Mouse (Mus musculus): ENCODE results near the gene Lbx1. TPM values are rescaled to one million over a fixed set of nuclear protein-coding genes. Genes with fewer than 3 reads are reported as not detected.
A peak's percentile ranks its signal among the peaks of the same experiment; 100 is the strongest.

The Lbx1 gene
- total and polyA plus RNA-seq, 2 experiments from 2014 or later = not detected

DNA sequence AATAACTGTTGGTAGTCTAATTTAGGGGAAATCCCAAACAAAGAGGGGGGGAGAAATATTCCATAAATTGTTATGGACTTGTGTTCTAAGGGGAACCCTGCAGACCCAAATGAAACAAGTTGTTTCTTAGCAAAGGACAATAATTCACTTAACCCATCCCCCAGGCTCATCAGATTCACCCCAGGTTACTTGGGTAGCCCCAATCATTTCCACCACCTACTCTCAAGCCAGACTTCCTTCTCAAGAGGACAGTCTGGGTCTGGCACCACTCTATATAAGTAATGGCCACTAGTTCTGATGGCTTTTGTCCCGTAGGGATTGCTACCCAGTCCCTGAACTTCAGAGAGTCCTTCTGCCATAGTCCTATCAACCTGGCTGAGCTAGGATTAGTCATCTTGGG lies 3.6 kb upstream of the Lbx1 start:
- ATAC-seq (no peak), DNase-seq (no peak)
- Histone ChIP-seq H3K9me3 (ENCODE audit: low read length) (no peaks in the 10 kb centered on the region), H3K4me1 (ENCODE audit: insufficient read depth) (no peaks in the 10 kb centered on the region), H3K9ac (no peak overlapping the region), H3K4me3 (ENCODE audit: low read depth, low read length) (no peak overlapping the region), H3K4me2 (ENCODE audit: low read depth) (no peak overlapping the region), H3K27me3 (ENCODE audit: insufficient read depth, low read length) (peaks cover 89% of the 10 kb centered on the region), H3K27ac (ENCODE audit: low read depth, low read length) (no peak overlapping the region), H3K36me3 (ENCODE audit: insufficient read depth) (no peaks in the 10 kb centered on the region)
- TF ChIP-seq CTCF (IDR thresholded peaks at IDR 0.05; ENCODE audit: low read depth) = no peak
- WGBS = 7% methylated on average over 1 of the region's 1 CpGs

DNA sequence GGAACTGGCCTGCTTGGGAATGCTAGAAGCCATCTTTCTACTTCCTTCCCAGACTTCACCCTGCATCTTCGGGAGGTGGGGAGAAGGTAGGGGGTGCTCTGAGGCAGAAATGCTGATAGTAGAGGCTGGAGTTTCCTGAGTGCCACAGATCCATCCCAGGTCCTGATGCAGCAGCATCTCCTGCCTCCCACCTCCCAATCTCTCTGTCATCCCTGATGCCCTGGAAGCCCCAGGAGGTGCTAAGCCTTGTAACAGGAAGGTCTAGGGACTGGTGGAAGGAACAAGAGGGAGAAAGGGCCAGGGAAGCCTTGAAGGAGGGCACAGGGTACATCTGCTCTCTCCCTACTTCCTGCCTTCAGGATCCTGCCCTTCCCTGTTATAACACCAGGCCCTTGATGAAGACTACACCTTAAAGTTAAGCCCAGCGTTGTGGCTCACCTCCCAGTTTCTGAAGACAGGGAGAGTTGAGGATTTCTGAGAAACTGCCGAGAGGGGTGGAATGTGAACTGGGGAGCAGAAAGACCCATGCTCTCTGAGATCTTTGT lies 2.1 kb upstream of the Lbx1 start:
- H3K27ac ChIP-seq (ENCODE audit: low read depth, low read length) = no peak overlapping the region
- no peak for ATAC-seq
- H3K4me2 ChIP-seq (ENCODE audit: low read depth) = no peak overlapping the region
- peaks cover 82% of the 10 kb centered on the region for H3K27me3 ChIP-seq (ENCODE audit: insufficient read depth, low read length)
- no peaks in the 10 kb centered on the region for H3K4me1 ChIP-seq (ENCODE audit: insufficient read depth)
- no peak overlapping the region for H3K9ac ChIP-seq
- no peaks in the 10 kb centered on the region for H3K36me3 ChIP-seq (ENCODE audit: insufficient read depth)
- no peaks in the 10 kb centered on the region for H3K9me3 ChIP-seq (ENCODE audit: low read length)
- WGBS = 8% methylated on average over 3 of the region's 3 CpGs
- H3K4me3 ChIP-seq (ENCODE audit: low read depth, low read length) = no peak overlapping the region
- no peak for DNase-seq
- no peak for TF ChIP-seq CTCF (IDR thresholded peaks at IDR 0.05; ENCODE audit: low read depth)

DNA sequence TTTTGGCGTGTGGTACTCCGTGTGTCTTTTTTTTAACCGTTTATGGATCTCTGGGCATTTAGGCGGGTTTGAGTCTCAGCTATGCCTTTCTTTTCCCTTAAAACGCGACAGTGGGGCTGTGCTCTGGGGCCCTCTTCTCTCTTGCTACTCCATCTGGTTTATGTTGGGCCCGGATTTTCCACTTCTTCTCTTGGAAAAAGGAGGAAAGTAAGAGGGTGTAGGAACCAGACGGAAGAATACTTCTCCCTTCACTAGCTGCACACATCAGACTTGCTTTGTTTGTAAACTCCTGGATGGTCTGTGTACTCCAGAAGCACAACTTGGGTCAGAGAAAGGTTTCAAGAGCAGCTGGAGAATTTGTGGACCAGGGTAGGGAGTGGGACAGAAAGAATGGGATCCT lies 1.5 kb upstream of the Lbx1 start:
- Histone ChIP-seq H3K4me3 (ENCODE audit: low read depth, low read length) (no peak overlapping the region), H3K27me3 (ENCODE audit: insufficient read depth, low read length) (peaks cover 83% of the 10 kb centered on the region), H3K9me3 (ENCODE audit: low read length) (no peaks in the 10 kb centered on the region), H3K27ac (ENCODE audit: low read depth, low read length) (no peak overlapping the region), H3K4me1 (ENCODE audit: insufficient read depth) (no peaks in the 10 kb centered on the region), H3K9ac (no peak overlapping the region), H3K4me2 (ENCODE audit: low read depth) (no peak overlapping the region), H3K36me3 (ENCODE audit: insufficient read depth) (no peaks in the 10 kb centered on the region)
- ATAC-seq (no peak), DNase-seq (no peak)
- no peak for TF ChIP-seq CTCF (IDR thresholded peaks at IDR 0.05; ENCODE audit: low read depth)
- WGBS = 3% methylated on average over 8 of the region's 8 CpGs

DNA sequence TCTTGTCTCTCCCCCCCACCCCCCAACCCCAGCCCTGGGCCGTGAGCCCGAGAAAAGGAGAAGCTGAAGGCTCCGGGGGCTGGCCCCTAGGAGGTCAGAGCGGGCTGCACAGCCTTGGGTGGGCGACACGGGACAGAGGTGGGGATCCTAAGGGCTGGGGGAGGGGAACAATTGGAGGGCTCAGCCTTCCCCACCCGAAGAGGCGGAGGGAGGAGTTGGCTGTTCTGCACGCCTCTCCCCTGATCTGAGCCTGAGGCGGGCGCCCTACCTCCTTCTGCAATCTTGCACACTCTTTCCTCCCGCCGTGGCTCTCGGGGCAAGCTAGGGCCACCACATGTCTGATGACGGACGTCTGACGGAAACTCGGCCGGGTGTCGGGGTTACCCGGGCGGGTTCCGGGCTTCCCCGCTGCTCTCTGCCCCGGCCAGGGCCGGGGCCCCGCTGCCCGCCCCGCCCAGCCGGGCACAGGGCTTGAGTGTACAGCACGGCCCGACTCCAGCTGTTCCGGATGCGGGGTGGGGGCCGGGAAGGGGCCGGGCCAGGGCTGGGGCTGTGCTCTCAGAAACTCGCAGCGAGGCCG lies 841 bp upstream of the Lbx1 start:
- Histone ChIP-seq H3K36me3 (ENCODE audit: insufficient read depth) (no peaks in the 10 kb centered on the region), H3K9ac (no peak overlapping the region)

DNA sequence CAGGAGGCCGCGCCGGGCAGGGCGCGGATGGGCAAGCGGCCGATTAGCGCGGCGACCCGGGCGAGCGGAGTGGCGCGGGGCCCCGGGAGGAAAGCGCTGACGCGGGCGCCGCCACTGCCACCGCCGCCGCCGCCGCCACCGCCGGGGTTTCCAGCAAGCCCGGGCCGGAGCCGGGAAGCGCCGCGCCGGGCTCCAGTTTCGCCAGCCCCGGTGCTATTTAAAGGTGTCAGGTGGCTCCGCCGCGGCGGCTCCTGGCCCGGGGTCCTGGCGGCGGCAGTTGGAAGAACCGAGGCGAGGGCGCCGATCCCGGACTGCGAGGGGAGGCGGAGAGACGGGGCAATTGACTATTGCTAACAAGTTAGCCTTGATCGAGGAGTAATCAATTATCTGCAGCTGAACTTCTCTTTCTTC lies 276 bp downstream of the Lbx1 start:
- no peaks in the 10 kb centered on the region for H3K4me1 ChIP-seq (ENCODE audit: insufficient read depth)
- WGBS = 5% methylated on average over 27 of the region's 53 CpGs
- no peak for TF ChIP-seq CTCF (IDR thresholded peaks at IDR 0.05; ENCODE audit: low read depth)
- H3K9me3 ChIP-seq (ENCODE audit: low read length) = no peaks in the 10 kb centered on the region
- no peak for ATAC-seq
- no peak overlapping the region for H3K9ac ChIP-seq
- no peak overlapping the region for H3K27ac ChIP-seq (ENCODE audit: low read depth, low read length)
- H3K36me3 ChIP-seq (ENCODE audit: insufficient read depth) = no peaks in the 10 kb centered on the region
- peaks cover 76% of the 10 kb centered on the region for H3K27me3 ChIP-seq (ENCODE audit: insufficient read depth, low read length)
- no peak for DNase-seq
- H3K4me2 ChIP-seq (ENCODE audit: low read depth) = peak overlapping the region; percentile 10; the same call in 1 of the 2 replicates
- no peak overlapping the region for H3K4me3 ChIP-seq (ENCODE audit: low read depth, low read length)

More for the DNA sequence above, 841 bp upstream of the Lbx1 start:
- H3K4me2 ChIP-seq (ENCODE audit: low read depth) = no peak overlapping the region
- peaks cover 83% of the 10 kb centered on the region for H3K27me3 ChIP-seq (ENCODE audit: insufficient read depth, low read length)
- no peaks in the 10 kb centered on the region for H3K4me1 ChIP-seq (ENCODE audit: insufficient read depth)
- ATAC-seq (peak; percentile 25; the same call in 1 of the 2 replicates), DNase-seq (no peak)
- H3K4me3 ChIP-seq (ENCODE audit: low read depth, low read length) = no peak overlapping the region
- H3K27ac ChIP-seq (ENCODE audit: low read depth, low read length) = no peak overlapping the region
- WGBS = under 1% methylated on average over 37 of the region's 39 CpGs
- H3K9me3 ChIP-seq (ENCODE audit: low read length) = no peaks in the 10 kb centered on the region
- no peak for TF ChIP-seq CTCF (IDR thresholded peaks at IDR 0.05; ENCODE audit: low read depth)

DNA sequence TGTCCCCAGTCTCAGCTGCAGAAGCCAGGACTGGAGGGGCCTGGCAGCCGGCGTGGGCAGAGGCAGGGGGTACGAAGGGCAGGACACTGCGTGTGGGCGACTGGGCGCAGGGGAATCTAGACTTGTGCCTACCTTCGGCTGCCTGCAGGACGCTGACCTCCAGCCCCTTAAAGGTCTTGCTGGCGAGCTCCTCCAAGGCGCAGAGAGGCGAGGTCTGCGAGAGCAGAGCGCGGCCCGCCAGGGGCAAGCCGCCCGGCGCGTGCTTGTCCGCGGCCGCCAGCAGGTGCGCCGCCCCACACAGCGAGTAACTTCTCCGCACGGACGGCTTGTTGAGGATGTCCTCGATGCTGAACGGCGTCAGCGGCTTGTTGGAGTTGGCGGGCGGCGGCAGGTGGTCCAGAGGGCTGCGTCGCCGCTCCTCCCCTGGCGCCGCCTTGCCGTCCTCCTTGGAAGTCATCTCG lies 811 bp downstream of the Lbx1 start:
- under 1% methylated on average over 42 of the region's 42 CpGs for WGBS
- Histone ChIP-seq H3K4me1 (ENCODE audit: insufficient read depth) (no peaks in the 10 kb centered on the region), H3K36me3 (ENCODE audit: insufficient read depth) (no peaks in the 10 kb centered on the region), H3K9me3 (ENCODE audit: low read length) (no peaks in the 10 kb centered on the region), H3K27ac (ENCODE audit: low read depth, low read length) (no peak overlapping the region), H3K4me3 (ENCODE audit: low read depth, low read length) (no peak overlapping the region), H3K4me2 (ENCODE audit: low read depth) (peak overlapping the region; percentile 10; the same call in 1 of the 2 replicates), H3K9ac (no peak overlapping the region), H3K27me3 (ENCODE audit: insufficient read depth, low read length) (peaks cover 75% of the 10 kb centered on the region)
- no peak for ATAC-seq
- no peak for DNase-seq
- no peak for TF ChIP-seq CTCF (IDR thresholded peaks at IDR 0.05; ENCODE audit: low read depth)

DNA sequence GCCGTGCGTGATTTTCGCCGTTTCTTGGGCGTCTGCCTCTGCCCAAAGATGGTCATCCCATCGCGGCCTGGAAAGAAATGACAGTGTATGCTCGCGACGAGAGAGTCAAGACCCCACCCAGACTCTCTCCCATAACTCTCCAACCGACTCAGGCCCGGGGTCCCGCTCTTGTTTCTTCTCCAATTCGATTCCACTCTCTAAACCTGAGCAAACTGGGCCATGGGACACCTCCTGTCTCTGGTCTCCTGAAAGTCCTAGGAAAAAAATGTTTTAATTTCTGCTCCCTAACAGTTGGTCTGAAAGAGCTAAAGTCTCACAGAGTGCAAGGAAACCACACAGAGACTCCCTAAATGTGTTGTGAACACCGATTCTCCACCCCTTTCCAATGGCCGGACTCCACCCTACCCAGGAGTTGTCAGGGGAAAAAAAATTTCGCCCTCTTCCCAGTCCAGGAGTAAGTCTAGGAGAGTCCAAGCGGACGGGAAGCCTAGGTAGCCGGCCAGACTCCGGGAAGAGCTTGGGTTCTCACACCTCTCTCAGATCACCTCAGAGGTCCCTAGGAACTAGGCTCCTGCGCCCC lies 1.3 kb downstream of the Lbx1 start:
- 1% methylated on average over 22 of the region's 22 CpGs for WGBS
- Histone ChIP-seq H3K27me3 (ENCODE audit: insufficient read depth, low read length) (peaks cover 76% of the 10 kb centered on the region), H3K27ac (ENCODE audit: low read depth, low read length) (no peak overlapping the region), H3K36me3 (ENCODE audit: insufficient read depth) (no peaks in the 10 kb centered on the region), H3K4me2 (ENCODE audit: low read depth) (no peak overlapping the region), H3K4me3 (ENCODE audit: low read depth, low read length) (no peak overlapping the region), H3K9me3 (ENCODE audit: low read length) (no peaks in the 10 kb centered on the region), H3K9ac (no peak overlapping the region), H3K4me1 (ENCODE audit: insufficient read depth) (no peaks in the 10 kb centered on the region)
- TF ChIP-seq CTCF (IDR thresholded peaks at IDR 0.05; ENCODE audit: low read depth) = no peak
- DNase-seq (no peak), ATAC-seq (no peak)

Measured in forebrain, postnatal 0 days (tissue).